Comparison of ENCODE assay signal across 8 mouse cellular contexts in genomic region chr1:157411711-157412380, GRCm38 (mm10). TPM values are rescaled to one million over a fixed set of nuclear protein-coding genes. Genes with fewer than 3 reads are reported as not detected.
A peak's percentile ranks its signal among the peaks of the same experiment; 100 is the strongest.
DNase-seq lines count a peak whose midpoint lies in the region; ATAC-seq and TF ChIP-seq lines count a peak whose summit lies in the region.

No protein-coding gene starts in this region.

- no peaks in the 10 kb centered on the region for H3K27me3 ChIP-seq in forebrain, embryonic 11.5 days (ENCODE audit: control insufficient read depth, insufficient read depth, low read length)
- no peaks in the 10 kb centered on the region for H3K27me3 ChIP-seq in heart, postnatal 0 days (ENCODE audit: control insufficient read depth, insufficient read depth, low read length)
- no peaks in the 10 kb centered on the region for H3K27me3 ChIP-seq in lung, embryonic 14.5 days (ENCODE audit: insufficient read depth, low read length)

- peak; percentile 91 for ATAC-seq in forebrain, embryonic 11.5 days (replicated peaks; ENCODE audit: low FRiP score)
- ATAC-seq in heart, postnatal 0 days (ENCODE audit: insufficient read depth, low read depth), result peak; percentile 85
- ATAC-seq in lung, embryonic 14.5 days (ENCODE audit: insufficient read depth), result peak; percentile 91

- no peak for TF ChIP-seq CTCF in heart, postnatal 0 days (IDR thresholded peaks at IDR 0.05; ENCODE audit: low read depth)
- peak; percentile 30 for TF ChIP-seq CTCF in lung, embryonic 14.5 days (IDR thresholded peaks at IDR 0.05; ENCODE audit: low read depth)

- peak overlapping the region; percentile 62 for H3K4me2 ChIP-seq in forebrain, embryonic 11.5 days (ENCODE audit: low read depth, low read length, severe bottlenecking)
- peak overlapping the region; percentile 74 for H3K4me2 ChIP-seq in heart, postnatal 0 days (ENCODE audit: low read depth, low read length)
- H3K4me2 ChIP-seq in lung, embryonic 14.5 days, result peak overlapping the region; percentile 80

- in situ Hi-C loops in ES-E14 (cut with MboI; ENCODE audit: low sequenced_read_pairs in 2 of 2, unreplicated experiment in 2 of 2), result no loop called here

- H3K9me3 ChIP-seq in ES-E14 (ENCODE audit: control insufficient read depth, insufficient read depth, low read depth, low read length), result no peaks in the 10 kb centered on the region
- H3K9me3 ChIP-seq in forebrain, embryonic 11.5 days (ENCODE audit: control insufficient read depth, low read length), result no peaks in the 10 kb centered on the region
- no peaks in the 10 kb centered on the region for H3K9me3 ChIP-seq in heart, postnatal 0 days (replicated peaks; ENCODE audit: control insufficient read depth, low read length)
- H3K9me3 ChIP-seq in lung, embryonic 14.5 days (ENCODE audit: low read depth, low read length), result no peaks in the 10 kb centered on the region

- peak overlapping the region; percentile 54; the same call in 1 of the 2 replicates for H3K27ac ChIP-seq in ES-E14 (ENCODE audit: insufficient read depth, low read depth, low read length, poor library complexity, severe bottlenecking)
- H3K27ac ChIP-seq in forebrain, embryonic 11.5 days (ENCODE audit: low read depth, low read length), result peak overlapping the region; percentile 94
- H3K27ac ChIP-seq in heart, postnatal 0 days (ENCODE audit: low read depth), result peak overlapping the region; percentile 96
- peak overlapping the region; percentile 96 for H3K27ac ChIP-seq in lung, embryonic 14.5 days (ENCODE audit: low read depth)

- no peak for TF ChIP-seq EP300 in heart, postnatal 0 days (IDR thresholded peaks at IDR 0.05; ENCODE audit: low read depth)

- H3K36me3 ChIP-seq in ES-E14 (ENCODE audit: control insufficient read depth, insufficient read depth, low read length, poor library complexity, severe bottlenecking), result no peaks in the 10 kb centered on the region
- H3K36me3 ChIP-seq in forebrain, embryonic 11.5 days (ENCODE audit: control insufficient read depth, insufficient read depth, low read length), result no peaks in the 10 kb centered on the region
- no peaks in the 10 kb centered on the region for H3K36me3 ChIP-seq in heart, postnatal 0 days (replicated peaks; ENCODE audit: control insufficient read depth, insufficient read depth, low read length)
- no peaks in the 10 kb centered on the region for H3K36me3 ChIP-seq in lung, embryonic 14.5 days (ENCODE audit: insufficient read depth)

- under 1% methylated on average over 85 of the region's 85 CpGs for WGBS in forebrain, embryonic 11.5 days
- WGBS in heart, postnatal 0 days, result under 1% methylated on average over 63 of the region's 85 CpGs
- WGBS in lung, embryonic 14.5 days, result under 1% methylated on average over 79 of the region's 85 CpGs

- no peak for DNase-seq in ES-E14 (ENCODE audit: low read depth, low spot score)
- peak; percentile 4 for DNase-seq in brain, embryonic 18.5 days (ENCODE audit: low read depth, low spot score)
- peak; percentile 84 for DNase-seq in forebrain, embryonic 11.5 days (ENCODE audit: low spot score)
- DNase-seq in heart, postnatal 0 days (ENCODE audit: low spot score), result peak; percentile 43
- peak; percentile 47 to 54 for DNase-seq in layer of hippocampus, adult 18-20 months (ENCODE audit: low spot score in 2 of 2)
- peak; percentile 66 for DNase-seq in lung, embryonic 14.5 days
- DNase-seq in ovary, adult 18-20 months (ENCODE audit: low spot score), result peak; percentile 43
- DNase-seq in urinary bladder, postnatal 10 days (ENCODE audit: low spot score), result peak; percentile 24

- peak overlapping the region; percentile 88 to 90 for H3K4me3 ChIP-seq in ES-E14 (ENCODE audit: insufficient read depth in 1 of 2, low read depth in 1 of 2, low read length in 2 of 2, poor library complexity in 1 of 2, severe bottlenecking in 1 of 2)
- peak overlapping the region; percentile 95 for H3K4me3 ChIP-seq in forebrain, embryonic 11.5 days (ENCODE audit: low read depth, low read length)
- peak overlapping the region; percentile 98 for H3K4me3 ChIP-seq in heart, postnatal 0 days (ENCODE audit: low read depth, low read length)
- H3K4me3 ChIP-seq in lung, embryonic 14.5 days (ENCODE audit: low read depth, low read length), result peak overlapping the region; percentile 91

- H3K9ac ChIP-seq in ES-E14 (ENCODE audit: insufficient read depth, low read depth, low read length, poor library complexity, severe bottlenecking), result peak overlapping the region; percentile 85
- peak overlapping the region; percentile 88 for H3K9ac ChIP-seq in forebrain, embryonic 11.5 days (ENCODE audit: low read length)
- peak overlapping the region; percentile 93 for H3K9ac ChIP-seq in heart, postnatal 0 days (replicated peaks; ENCODE audit: low read depth, low read length)
- peak overlapping the region; percentile 75 for H3K9ac ChIP-seq in lung, embryonic 14.5 days

- 0 out of 4 replicates have a peak, but pooled peaks cover 0 to 1% of the 10 kb centered on the region in 2 experiments for H3K4me1 ChIP-seq in ES-E14 (ENCODE audit: control insufficient read depth in 2 of 2, insufficient read depth in 2 of 2, low read length in 2 of 2, poor library complexity in 1 of 2)
- peaks cover 7% of the 10 kb centered on the region; the same call in 1 of the 2 replicates for H3K4me1 ChIP-seq in forebrain, embryonic 11.5 days (replicated peaks; ENCODE audit: control insufficient read depth, insufficient read depth, low read length)
- peaks cover 32% of the 10 kb centered on the region for H3K4me1 ChIP-seq in heart, postnatal 0 days (ENCODE audit: control insufficient read depth, insufficient read depth)
- H3K4me1 ChIP-seq in lung, embryonic 14.5 days (ENCODE audit: insufficient read depth), result peaks cover 10% of the 10 kb centered on the region; the same call in 1 of the 2 replicates

TF ChIP-seq in ES-E14, 5 proteins besides CTCF, POLR2A, EP300 and RAD21:
- TF ChIP-seq CHD2 (IDR thresholded peaks at IDR 0.05; ENCODE audit: low read depth, low read length), result no peak
- TF ChIP-seq MAFK (IDR thresholded peaks at IDR 0.05; ENCODE audit: insufficient read depth, low read depth, low read length), result no peak
TF ChIP-seq in ES-E14: peak in this region for 0.

RNA-seq across cellular contexts. Expression of gene Rasal2, which starts 0.5 kb away (rescaled TPM):
- 8.1 and 11.9 TPM in 2 replicates for total RNA-seq in ES-E14 (2012; rRNA removed)
- polyA plus RNA-seq in forebrain, embryonic 11.5 days (2014; fragmentation: Nextera tagmentation; extraction: Ambion mirVana), result 15.4 and 19.4 TPM in 2 replicates
- 28.9 and 35.9 TPM in 2 replicates for total RNA-seq in heart, postnatal 0 days (2014; rRNA removed; ENCODE audit: low replicate concordance)
- 18.5 and 20.2 TPM in 2 replicates for polyA plus RNA-seq in heart, postnatal 0 days (2015; fragmentation: Nextera tagmentation; extraction: Ambion mirVana)
- 10 to 100 TPM; 79.0 to 80.8 TPM for total RNA-seq in layer of hippocampus, adult 18-20 months (2021)
- polyA plus RNA-seq in lung, embryonic 14.5 days (2014; fragmentation: Nextera tagmentation; extraction: Ambion mirVana), result 10.3 TPM in 2 replicates

RNA-seq across cellular contexts. Expression of gene Cryzl2, which starts 46.5 kb away (rescaled TPM):
- total RNA-seq in ES-E14 (2012; rRNA removed), result 4.5 and 6.9 TPM in 2 replicates
- polyA plus RNA-seq in forebrain, embryonic 11.5 days (2014; fragmentation: Nextera tagmentation; extraction: Ambion mirVana), result 8.4 and 9.4 TPM in 2 replicates
- 31.0 and 45.7 TPM in 2 replicates for total RNA-seq in heart, postnatal 0 days (2014; rRNA removed; ENCODE audit: low replicate concordance)
- 38.1 and 38.5 TPM in 2 replicates for polyA plus RNA-seq in heart, postnatal 0 days (2015; fragmentation: Nextera tagmentation; extraction: Ambion mirVana)
- total RNA-seq in layer of hippocampus, adult 18-20 months (2021), result 1 to 10 TPM; 5.5 to 5.7 TPM
- polyA plus RNA-seq in lung, embryonic 14.5 days (2014; fragmentation: Nextera tagmentation; extraction: Ambion mirVana), result 10.8 and 14.4 TPM in 2 replicates
